Mouse (Mus musculus) intestine, embryonic 14.5 days (tissue): ENCODE measurements at regions not wholly inside any gene's neighbourhood (a gene's known extent, or its start where the extent isn't known, plus 50 kb on each side); places are given as distances from the start of the nearest gene placed in this dataset.
A peak's percentile ranks its signal among the peaks of the same experiment; 100 is the strongest.

Experiments used
- ATAC-seq: fragments of 200-750 bp; cut with Nextera tagmentation; replicated peaks from 2 replicates; pipeline ENCODE4 v1.8.0; 2017; ENCODE audit warnings: low read depth, moderate number of reproducible peaks, moderate TSS enrichment, moderate library complexity; ENCODE audit not compliant: low FRiP score, low TSS enrichment
- DNase-seq: peaks from one replicate; pipeline ENCODE4 v3.0.0-alpha.2; 2018; ENCODE audit warnings: low spot score
- H3K27ac ChIP-seq: fragments of 300-500 bp; sonication (generic); 2 replicates; pipeline ENCODE4 v1.5.1; 2014; ENCODE audit warnings: low read depth, mild to moderate bottlenecking, control low read depth
- H3K27me3 ChIP-seq: fragments of 300-500 bp; sonication (generic); replicated peaks from 2 replicates; pipeline ENCODE4 v1.6.1; 2014; ENCODE audit warnings: low read length, control low read depth; ENCODE audit not compliant: control insufficient read depth, insufficient read depth
- H3K36me3 ChIP-seq: fragments of 300-500 bp; sonication (generic); 2 replicates; pipeline ENCODE4 v1.6.1; 2014; ENCODE audit warnings: low read length, control low read depth; ENCODE audit not compliant: control insufficient read depth, insufficient read depth
- H3K4me1 ChIP-seq: fragments of 300-500 bp; sonication (generic); replicated peaks from 2 replicates; pipeline ENCODE4 v1.6.1; 2014; ENCODE audit warnings: low read length, control low read depth, mixed read lengths; ENCODE audit not compliant: control insufficient read depth, insufficient read depth
- H3K4me2 ChIP-seq: fragments of 300-500 bp; sonication (generic); 2 replicates; pipeline ENCODE4 v1.6.1; 2014; ENCODE audit warnings: low read length
- H3K4me3 ChIP-seq: fragments of 300-500 bp; sonication (generic); 2 replicates; pipeline ENCODE4 v1.5.1; 2014; ENCODE audit warnings: low read depth, low read length, control low read depth, mixed read lengths
- H3K9ac ChIP-seq: fragments of 300-500 bp; sonication (generic); 2 replicates; pipeline ENCODE4 v1.6.1; 2014; ENCODE audit warnings: mild to moderate bottlenecking, low read length
- H3K9me3 ChIP-seq: fragments of 300-500 bp; sonication (generic); 2 replicates; pipeline ENCODE4 v1.6.1; 2016; ENCODE audit warnings: low read length, control low read depth; ENCODE audit not compliant: control insufficient read depth
- WGBS: fragments of 180-500 bp; shearing (Covaris S2); extraction: QIAGEN DNeasy Blood & Tissue Kit; methylation state at CpG from one replicate; pipeline ENCODE4 v1.1.7; 2014; 5-methylcytosine and 5-hydroxymethylcytosine counted together

GRCm38 (mm10) chr13:112099953-112100591, 188.2 kb upstream of the Ankrd55 start:
- no peaks in the 10 kb centered on the region for H3K36me3 ChIP-seq
- H3K9me3 ChIP-seq = no peaks in the 10 kb centered on the region
- ATAC-seq = peak; percentile 37
- peak overlapping the region; percentile 90 for H3K27ac ChIP-seq
- peaks cover 2% of the 10 kb centered on the region; the same call in 1 of the 2 replicates for H3K4me1 ChIP-seq
- WGBS = 30% methylated on average over 7 of the region's 7 CpGs
- no peaks in the 10 kb centered on the region for H3K27me3 ChIP-seq
- H3K9ac ChIP-seq = peak overlapping the region; percentile 55
- peak overlapping the region; percentile 48 for H3K4me3 ChIP-seq
- peak overlapping the region; percentile 91 for H3K4me2 ChIP-seq
- no peak for DNase-seq

GRCm38 (mm10) chr13:112100592-112101420, 187.4 kb upstream of the Ankrd55 start:
- H3K4me2 ChIP-seq = peak overlapping the region; percentile 91
- peak; percentile 82 for DNase-seq
- peak; percentile 90 for ATAC-seq
- H3K27ac ChIP-seq = peak overlapping the region; percentile 90
- H3K9ac ChIP-seq = peak overlapping the region; percentile 55
- WGBS = 3% methylated on average over 31 of the region's 31 CpGs
- H3K4me3 ChIP-seq = peak overlapping the region; percentile 48
- H3K9me3 ChIP-seq = no peaks in the 10 kb centered on the region
- H3K36me3 ChIP-seq = no peaks in the 10 kb centered on the region
- H3K27me3 ChIP-seq = no peaks in the 10 kb centered on the region
- peaks cover 2% of the 10 kb centered on the region; the same call in 1 of the 2 replicates for H3K4me1 ChIP-seq

- ATAC-seq (0 out of 2 replicates have a peak, but pooled peaks have one; percentile 21), DNase-seq (no peak)
- H3K36me3 ChIP-seq = no peaks in the 10 kb centered on the region
- no peaks in the 10 kb centered on the region for H3K9me3 ChIP-seq
- peaks cover 2% of the 10 kb centered on the region; the same call in 1 of the 2 replicates for H3K4me1 ChIP-seq
- H3K4me2 ChIP-seq = peak overlapping the region; percentile 91
- no peaks in the 10 kb centered on the region for H3K27me3 ChIP-seq
- peak overlapping the region; percentile 48 for H3K4me3 ChIP-seq
- H3K9ac ChIP-seq = peak overlapping the region; percentile 55
- H3K27ac ChIP-seq = peak overlapping the region; percentile 90
- WGBS = 53% methylated on average over 5 of the region's 5 CpGs
Measured at GRCm38 (mm10) chr13:112101421-112101756, 186.9 kb upstream of the Ankrd55 start.

GRCm38 (mm10) chr13:112105953-112106352, 182.3 kb upstream of the Ankrd55 start:
- ATAC-seq (no peak), DNase-seq (no peak)
- Histone ChIP-seq H3K4me2 (no peak overlapping the region), H3K9ac (no peak overlapping the region), H3K36me3 (no peaks in the 10 kb centered on the region), H3K4me1 (peaks cover 2% of the 10 kb centered on the region; the same call in 1 of the 2 replicates), H3K4me3 (no peak overlapping the region), H3K27ac (no peak overlapping the region), H3K9me3 (no peaks in the 10 kb centered on the region), H3K27me3 (no peaks in the 10 kb centered on the region)
- WGBS = 84% methylated on average over 3 of the region's 3 CpGs

GRCm38 (mm10) chr13:112114741-112115201, 173.5 kb upstream of the Ankrd55 start:
- Histone ChIP-seq H3K4me1 (peaks cover 6% of the 10 kb centered on the region), H3K27ac (no peak overlapping the region)
- DNase-seq = no peak

GRCm38 (mm10) chr13:112116101-112116726, 172.0 kb upstream of the Ankrd55 start:
- Histone ChIP-seq H3K27ac (no peak overlapping the region), H3K9me3 (no peaks in the 10 kb centered on the region), H3K36me3 (no peaks in the 10 kb centered on the region), H3K4me3 (no peak overlapping the region), H3K9ac (no peak overlapping the region), H3K27me3 (no peaks in the 10 kb centered on the region), H3K4me2 (no peak overlapping the region), H3K4me1 (peaks cover 18% of the 10 kb centered on the region)
- DNase-seq (no peak), ATAC-seq (no peak)
- WGBS = 67% methylated on average over 9 of the region's 9 CpGs

More at GRCm38 (mm10) chr13:112114741-112115201, 173.5 kb upstream of the Ankrd55 start:
- WGBS = 75% methylated on average over 7 of the region's 7 CpGs
- Histone ChIP-seq H3K4me3 (no peak overlapping the region), H3K9ac (no peak overlapping the region), H3K4me2 (no peak overlapping the region), H3K9me3 (no peaks in the 10 kb centered on the region), H3K36me3 (no peaks in the 10 kb centered on the region), H3K27me3 (no peaks in the 10 kb centered on the region)
- no peak for ATAC-seq

- Histone ChIP-seq H3K4me2 (no peak overlapping the region), H3K9ac (no peak overlapping the region), H3K27me3 (no peaks in the 10 kb centered on the region), H3K9me3 (no peaks in the 10 kb centered on the region), H3K27ac (no peak overlapping the region), H3K4me1 (peaks cover 19% of the 10 kb centered on the region), H3K36me3 (no peaks in the 10 kb centered on the region), H3K4me3 (no peak overlapping the region)
- DNase-seq (no peak), ATAC-seq (no peak)
- WGBS = 96% methylated on average over 3 of the region's 3 CpGs
Measured at GRCm38 (mm10) chr13:112118564-112118963, 169.7 kb upstream of the Ankrd55 start.

GRCm38 (mm10) chr13:112119611-112120041, 168.6 kb upstream of the Ankrd55 start:
- no peaks in the 10 kb centered on the region for H3K9me3 ChIP-seq
- peaks cover 19% of the 10 kb centered on the region for H3K4me1 ChIP-seq
- no peak overlapping the region for H3K27ac ChIP-seq
- H3K4me2 ChIP-seq = no peak overlapping the region
- no peak overlapping the region for H3K9ac ChIP-seq
- H3K36me3 ChIP-seq = no peaks in the 10 kb centered on the region
- no peaks in the 10 kb centered on the region for H3K27me3 ChIP-seq
- H3K4me3 ChIP-seq = no peak overlapping the region
- no peak for DNase-seq
- ATAC-seq = no peak
- 50% methylated on average over 11 of the region's 11 CpGs for WGBS
